Mouse (Mus musculus): ENCODE data around the gene Gm37240. TPM values are rescaled to one million over a fixed set of nuclear protein-coding genes. Genes with fewer than 3 reads are reported as not detected.
A peak's percentile ranks its signal among the peaks of the same experiment; 100 is the strongest.

The Gm37240 gene
- polyA plus RNA-seq, 1 experiment from 2014 or later, result 0.11 TPM

- H3K36me3 ChIP-seq (ENCODE audit: control insufficient read depth, insufficient read depth, low read length), result no peaks in the 10 kb centered on the region
- H3K4me1 ChIP-seq (ENCODE audit: control insufficient read depth, insufficient read depth, low read length), result no peaks in the 10 kb centered on the region
- H3K27me3 ChIP-seq (ENCODE audit: control insufficient read depth, insufficient read depth, low read length), result no peaks in the 10 kb centered on the region
- no peak overlapping the region for H3K4me2 ChIP-seq (ENCODE audit: low read length)
- no peak overlapping the region for H3K27ac ChIP-seq (replicated peaks; ENCODE audit: low read depth, low read length)
- no peak overlapping the region for H3K9ac ChIP-seq (replicated peaks; ENCODE audit: low read length)
- no peaks in the 10 kb centered on the region for H3K9me3 ChIP-seq (ENCODE audit: control insufficient read depth, low read length)
- H3K4me3 ChIP-seq (replicated peaks; ENCODE audit: low read depth, low read length), result no peak overlapping the region
- DNase-seq, result no peak
- WGBS, result 85% methylated on average over 3 of the region's 3 CpGs
- ATAC-seq (ENCODE audit: low FRiP score, low TSS enrichment), result no peak
These were observed 145.6 kb downstream of the Gm37240 start for GRCm38 (mm10) chr3:85741767-85742166.

- ATAC-seq (ENCODE audit: low FRiP score, low TSS enrichment), result no peak
- H3K27me3 ChIP-seq (ENCODE audit: control insufficient read depth, insufficient read depth, low read length), result no peaks in the 10 kb centered on the region
- 81% methylated on average over 3 of the region's 3 CpGs for WGBS
These were observed 148.7 kb downstream of the Gm37240 start for GRCm38 (mm10) chr3:85738591-85738990.

GRCm38 (mm10) chr3:85733939-85734729, 153.2 kb downstream of the Gm37240 start:
- Histone ChIP-seq H3K27ac (replicated peaks; ENCODE audit: low read depth, low read length) (no peak overlapping the region), H3K27me3 (ENCODE audit: control insufficient read depth, insufficient read depth, low read length) (no peaks in the 10 kb centered on the region), H3K4me3 (replicated peaks; ENCODE audit: low read depth, low read length) (no peak overlapping the region), H3K36me3 (ENCODE audit: control insufficient read depth, insufficient read depth, low read length) (no peaks in the 10 kb centered on the region), H3K4me2 (ENCODE audit: low read length) (no peak overlapping the region), H3K9ac (replicated peaks; ENCODE audit: low read length) (no peak overlapping the region), H3K4me1 (ENCODE audit: control insufficient read depth, insufficient read depth, low read length) (no peaks in the 10 kb centered on the region), H3K9me3 (ENCODE audit: control insufficient read depth, low read length) (no peaks in the 10 kb centered on the region)
- no peak for DNase-seq
- WGBS, result 76% methylated on average over 5 of the region's 5 CpGs
- ATAC-seq (ENCODE audit: low FRiP score, low TSS enrichment), result no peak

More at GRCm38 (mm10) chr3:85738591-85738990, 148.7 kb downstream of the Gm37240 start:
- H3K4me2 ChIP-seq (ENCODE audit: low read length), result no peak overlapping the region
- no peak for DNase-seq
- H3K36me3 ChIP-seq (ENCODE audit: control insufficient read depth, insufficient read depth, low read length), result no peaks in the 10 kb centered on the region
- no peak overlapping the region for H3K4me3 ChIP-seq (replicated peaks; ENCODE audit: low read depth, low read length)
- H3K9ac ChIP-seq (replicated peaks; ENCODE audit: low read length), result no peak overlapping the region
- no peaks in the 10 kb centered on the region for H3K4me1 ChIP-seq (ENCODE audit: control insufficient read depth, insufficient read depth, low read length)
- no peaks in the 10 kb centered on the region for H3K9me3 ChIP-seq (ENCODE audit: control insufficient read depth, low read length)
- H3K27ac ChIP-seq (replicated peaks; ENCODE audit: low read depth, low read length), result no peak overlapping the region

- no peak overlapping the region for H3K4me2 ChIP-seq (ENCODE audit: low read length)
- H3K9ac ChIP-seq (replicated peaks; ENCODE audit: low read length), result no peak overlapping the region
- ATAC-seq (ENCODE audit: low FRiP score, low TSS enrichment) (no peak), DNase-seq (peak; percentile 7)
- no peaks in the 10 kb centered on the region for H3K27me3 ChIP-seq (ENCODE audit: control insufficient read depth, insufficient read depth, low read length)
- 61% methylated on average over 2 of the region's 2 CpGs for WGBS
- no peaks in the 10 kb centered on the region for H3K36me3 ChIP-seq (ENCODE audit: control insufficient read depth, insufficient read depth, low read length)
- no peak overlapping the region for H3K4me3 ChIP-seq (replicated peaks; ENCODE audit: low read depth, low read length)
- no peaks in the 10 kb centered on the region for H3K9me3 ChIP-seq (ENCODE audit: control insufficient read depth, low read length)
- no peaks in the 10 kb centered on the region for H3K4me1 ChIP-seq (ENCODE audit: control insufficient read depth, insufficient read depth, low read length)
- H3K27ac ChIP-seq (replicated peaks; ENCODE audit: low read depth, low read length), result no peak overlapping the region
These were observed 160.1 kb downstream of the Gm37240 start for GRCm38 (mm10) chr3:85727171-85727570.

GRCm38 (mm10) chr3:85725971-85726370, 161.3 kb downstream of the Gm37240 start:
- no peak overlapping the region for H3K4me3 ChIP-seq (replicated peaks; ENCODE audit: low read depth, low read length)
- H3K27ac ChIP-seq (replicated peaks; ENCODE audit: low read depth, low read length), result no peak overlapping the region
- H3K9ac ChIP-seq (replicated peaks; ENCODE audit: low read length), result no peak overlapping the region
- no peaks in the 10 kb centered on the region for H3K27me3 ChIP-seq (ENCODE audit: control insufficient read depth, insufficient read depth, low read length)
- 87% methylated on average over 3 of the region's 3 CpGs for WGBS
- no peaks in the 10 kb centered on the region for H3K9me3 ChIP-seq (ENCODE audit: control insufficient read depth, low read length)
- H3K36me3 ChIP-seq (ENCODE audit: control insufficient read depth, insufficient read depth, low read length), result no peaks in the 10 kb centered on the region
- DNase-seq, result no peak
- no peak overlapping the region for H3K4me2 ChIP-seq (ENCODE audit: low read length)
- no peak for ATAC-seq (ENCODE audit: low FRiP score, low TSS enrichment)
- no peaks in the 10 kb centered on the region for H3K4me1 ChIP-seq (ENCODE audit: control insufficient read depth, insufficient read depth, low read length)

- H3K9me3 ChIP-seq (ENCODE audit: control insufficient read depth, low read length), result no peaks in the 10 kb centered on the region
- no peaks in the 10 kb centered on the region for H3K4me1 ChIP-seq (ENCODE audit: control insufficient read depth, insufficient read depth, low read length)
- no peak overlapping the region for H3K4me2 ChIP-seq (ENCODE audit: low read length)
- no peak overlapping the region for H3K27ac ChIP-seq (replicated peaks; ENCODE audit: low read depth, low read length)
- no peaks in the 10 kb centered on the region for H3K27me3 ChIP-seq (ENCODE audit: control insufficient read depth, insufficient read depth, low read length)
- WGBS, result 77% methylated on average over 2 of the region's 2 CpGs
- DNase-seq (no peak), ATAC-seq (ENCODE audit: low FRiP score, low TSS enrichment) (no peak)
- no peak overlapping the region for H3K9ac ChIP-seq (replicated peaks; ENCODE audit: low read length)
- no peaks in the 10 kb centered on the region for H3K36me3 ChIP-seq (ENCODE audit: control insufficient read depth, insufficient read depth, low read length)
- no peak overlapping the region for H3K4me3 ChIP-seq (replicated peaks; ENCODE audit: low read depth, low read length)
These were observed 162.2 kb downstream of the Gm37240 start for GRCm38 (mm10) chr3:85725110-85725509.

GRCm38 (mm10) chr3:85722581-85722980, 164.7 kb downstream of the Gm37240 start:
- Histone ChIP-seq H3K9me3 (ENCODE audit: control insufficient read depth, low read length) (no peaks in the 10 kb centered on the region), H3K36me3 (ENCODE audit: control insufficient read depth, insufficient read depth, low read length) (no peaks in the 10 kb centered on the region), H3K4me2 (ENCODE audit: low read length) (no peak overlapping the region), H3K27me3 (ENCODE audit: control insufficient read depth, insufficient read depth, low read length) (no peaks in the 10 kb centered on the region), H3K4me1 (ENCODE audit: control insufficient read depth, insufficient read depth, low read length) (no peaks in the 10 kb centered on the region), H3K9ac (replicated peaks; ENCODE audit: low read length) (no peak overlapping the region), H3K4me3 (replicated peaks; ENCODE audit: low read depth, low read length) (no peak overlapping the region), H3K27ac (replicated peaks; ENCODE audit: low read depth, low read length) (no peak overlapping the region)
- 94% methylated on average over 6 of the region's 6 CpGs for WGBS
- DNase-seq (no peak), ATAC-seq (ENCODE audit: low FRiP score, low TSS enrichment) (no peak)

GRCm38 (mm10) chr3:85715764-85716297, 171.5 kb downstream of the Gm37240 start:
- DNase-seq (no peak), ATAC-seq (ENCODE audit: low FRiP score, low TSS enrichment) (no peak)
- 80% methylated on average over 4 of the region's 4 CpGs for WGBS
- H3K27me3 ChIP-seq (ENCODE audit: control insufficient read depth, insufficient read depth, low read length), result no peaks in the 10 kb centered on the region
- H3K4me2 ChIP-seq (ENCODE audit: low read length), result no peak overlapping the region
- no peak overlapping the region for H3K4me3 ChIP-seq (replicated peaks; ENCODE audit: low read depth, low read length)
- no peak overlapping the region for H3K9ac ChIP-seq (replicated peaks; ENCODE audit: low read length)
- no peak overlapping the region for H3K27ac ChIP-seq (replicated peaks; ENCODE audit: low read depth, low read length)
- no peaks in the 10 kb centered on the region for H3K9me3 ChIP-seq (ENCODE audit: control insufficient read depth, low read length)
- H3K4me1 ChIP-seq (ENCODE audit: control insufficient read depth, insufficient read depth, low read length), result no peaks in the 10 kb centered on the region
- no peaks in the 10 kb centered on the region for H3K36me3 ChIP-seq (ENCODE audit: control insufficient read depth, insufficient read depth, low read length)

Data from midbrain, embryonic 14.5 days (tissue).